Mouse (Mus musculus): ENCODE measurements around the gene Bcl2l12. TPM values are rescaled to one million over a fixed set of nuclear protein-coding genes. Genes with fewer than 3 reads are reported as not detected.

Bcl2l12 gene
- total RNA-seq, 2 experiments from 2014 or later = 1.8 to 2.6 TPM

Small RNA genes within 50 kb of the gene (microRNA-seq; reads per million reads assigned to microRNA genes)
- gene Mir7054 = 1.0 reads per million

Other genes with a start within 250 kb of the Bcl2l12 start
- under 1 TPM; 0.32 to 0.36 TPM for gene Zfp473, start 247.7 kb downstream of the Bcl2l12 start, total RNA-seq (2021)
- 10 to 100 TPM; 28.1 to 32.2 TPM for gene Nup62, start 182.6 kb downstream of the Bcl2l12 start, total RNA-seq (2021)
- 1 to 10 TPM; 2.2 to 2.4 TPM for gene Il4i1, start 182.3 kb downstream of the Bcl2l12 start, total RNA-seq (2021)
- gene Atf5, start 182.1 kb downstream of the Bcl2l12 start, total RNA-seq (2021) = 10 to 100 TPM; 22.2 to 26.5 TPM
- gene Akt1s1, start 149.7 kb downstream of the Bcl2l12 start, total RNA-seq (2021) = 10 to 100 TPM; 67.7 to 73.6 TPM
- 10 to 100 TPM; 71.9 to 75.6 TPM for gene Tbc1d17, start 149.6 kb downstream of the Bcl2l12 start, total RNA-seq (2021)
- 10 to 100 TPM; 26.8 TPM for gene Pnkp, start 141.6 kb downstream of the Bcl2l12 start, total RNA-seq (2021)
- 100 to 1,000 TPM; 284 to 285 TPM for gene Ptov1, start 128.9 kb downstream of the Bcl2l12 start, total RNA-seq (2021)
- gene Med25, start 106.0 kb downstream of the Bcl2l12 start, total RNA-seq (2021) = 10 to 100 TPM; 91.7 to 98.1 TPM
- gene Fuz, start 102.6 kb downstream of the Bcl2l12 start, total RNA-seq (2021) = 10 to 100 TPM; 18.2 to 20.6 TPM
- 100 to 1,000 TPM; 346 to 355 TPM for gene Ap2a1, start 69.2 kb downstream of the Bcl2l12 start, total RNA-seq (2021)
- gene Tsks, start 55.5 kb downstream of the Bcl2l12 start, total RNA-seq (2021) = 1 to 10 TPM; 1.4 to 3.4 TPM
- 10 to 100 TPM; 85.4 to 97.7 TPM for gene Cpt1c, start 23.9 kb downstream of the Bcl2l12 start, total RNA-seq (2021)
- gene Prmt1, start 12.1 kb downstream of the Bcl2l12 start, total RNA-seq (2021) = 100 to 1,000 TPM; 143 to 145 TPM
- gene Irf3, start 1.1 kb downstream of the Bcl2l12 start, total RNA-seq (2021) = 10 to 100 TPM; 29.2 to 38.7 TPM
- 100 to 1,000 TPM; 174 to 177 TPM for gene Scaf1, start 17.7 kb upstream of the Bcl2l12 start, total RNA-seq (2021)
- 10 to 100 TPM; 12.9 to 13.9 TPM for gene Rras, start 19.2 kb upstream of the Bcl2l12 start, total RNA-seq (2021)
- gene Prr12, start 54.2 kb upstream of the Bcl2l12 start, total RNA-seq (2021) = 10 to 100 TPM; 64.9 to 75.3 TPM
- 10 to 100 TPM; 59.7 to 63.7 TPM for gene Nosip, start 63.7 kb upstream of the Bcl2l12 start, total RNA-seq (2021)
- 1 to 10 TPM; 5.4 to 7.4 TPM for gene Prrg2, start 64.0 kb upstream of the Bcl2l12 start, total RNA-seq (2021)
- gene Rcn3, start 93.5 kb upstream of the Bcl2l12 start, total RNA-seq (2021) = 1 to 10 TPM; 3.8 to 4.9 TPM
- 10 to 100 TPM; 22.3 to 22.7 TPM for gene Fcgrt, start 105.1 kb upstream of the Bcl2l12 start, total RNA-seq (2021)
- gene Rps11, start 125.7 kb upstream of the Bcl2l12 start, total RNA-seq (2021) = 100 to 1,000 TPM; 405 to 466 TPM
- gene Rpl13a, start 130.0 kb upstream of the Bcl2l12 start, total RNA-seq (2021) = 100 to 1,000 TPM; 614 to 796 TPM
- not detected for gene Gm45713, start 137.5 kb upstream of the Bcl2l12 start, total RNA-seq (2021)
- gene Flt3l, start 137.7 kb upstream of the Bcl2l12 start, total RNA-seq (2021) = 1 to 10 TPM; 3.7 to 6.1 TPM
- gene Pih1d1, start 155.6 kb upstream of the Bcl2l12 start, total RNA-seq (2021) = 10 to 100 TPM; 44.8 to 53.6 TPM
- 10 to 100 TPM; 12.2 to 21.5 TPM for gene Aldh16a1, start 155.9 kb upstream of the Bcl2l12 start, total RNA-seq (2021)
- 1,000 to 10,000 TPM; 1,276 to 1,585 TPM for gene Slc17a7, start 165.2 kb upstream of the Bcl2l12 start, total RNA-seq (2021)
- gene Gfy, start 180.9 kb upstream of the Bcl2l12 start, total RNA-seq (2021) = under 1 TPM; 0.17 to 0.50 TPM
- not detected for gene Pth2, start 182.3 kb upstream of the Bcl2l12 start, total RNA-seq (2021)
- gene Ccdc155, start 206.2 kb upstream of the Bcl2l12 start, total RNA-seq (2021) = 1 to 10 TPM; 5.1 to 5.2 TPM
- 10 to 100 TPM; 25.9 to 29.9 TPM for gene Dkkl1, start 213.4 kb upstream of the Bcl2l12 start, total RNA-seq (2021)
- gene Tead2, start 217.0 kb upstream of the Bcl2l12 start, total RNA-seq (2021) = 1 to 10 TPM; 3.9 to 5.6 TPM
- gene Cd37, start 240.4 kb upstream of the Bcl2l12 start, total RNA-seq (2021) = 1 to 10 TPM; 5.0 to 5.9 TPM
- gene Slc6a16, start 242.4 kb upstream of the Bcl2l12 start, total RNA-seq (2021) = 1 to 10 TPM; 1.2 to 1.6 TPM

Data from left cerebral cortex, postnatal 36 days (tissue).